Mouse (Mus musculus): Measurements from ENCODE around the gene 4931409K22Rik. TPM values are rescaled to one million over a fixed set of nuclear protein-coding genes. Genes with fewer than 3 reads are reported as not detected.

4931409K22Rik gene
- polyA plus RNA-seq, 1 experiment from 2014 or later, result not detected

- H3K36me3 ChIP-seq (ENCODE audit: control insufficient read depth, insufficient read depth, low read length), result no peaks in the 10 kb centered on the region
- ATAC-seq (ENCODE audit: low read depth) (peak; percentile 57), DNase-seq (ENCODE audit: low spot score) (peak; percentile 89)
- H3K4me3 ChIP-seq (ENCODE audit: low read depth, low read length), result peak overlapping the region; percentile 57
- H3K9ac ChIP-seq (ENCODE audit: low read depth, low read length), result peak overlapping the region; percentile 89
- peak overlapping the region; percentile 94 for H3K4me2 ChIP-seq (ENCODE audit: low read depth, low read length)
- peaks cover 57% of the 10 kb centered on the region for H3K4me1 ChIP-seq (ENCODE audit: control insufficient read depth, insufficient read depth, low read length)
- H3K9me3 ChIP-seq (ENCODE audit: control insufficient read depth, low read length), result no peaks in the 10 kb centered on the region
- under 1% methylated on average over 68 of the region's 73 CpGs for WGBS
- H3K27ac ChIP-seq (replicated peaks; ENCODE audit: low read depth, low read length), result peak overlapping the region; percentile 100
- no peaks in the 10 kb centered on the region for H3K27me3 ChIP-seq (replicated peaks; ENCODE audit: control insufficient read depth, insufficient read depth, low read length)
Observed at GRCm38 (mm10) chr5:24601911-24602750, 45.5 kb upstream of the 4931409K22Rik start.

GRCm38 (mm10) chr5:24601071-24601835 is 44.6 kb upstream of the 4931409K22Rik start:
- 0 out of 2 replicates have a peak, but pooled peaks cover under 1% of the 10 kb centered on the region for H3K36me3 ChIP-seq (ENCODE audit: control insufficient read depth, insufficient read depth, low read length)
- H3K9ac ChIP-seq (ENCODE audit: low read depth, low read length), result peak overlapping the region; percentile 89
- H3K9me3 ChIP-seq (ENCODE audit: control insufficient read depth, low read length), result no peaks in the 10 kb centered on the region
- ATAC-seq (ENCODE audit: low read depth) (peak; percentile 16; the same call in 1 of the 2 replicates), DNase-seq (ENCODE audit: low spot score) (peak; percentile 54)
- H3K4me2 ChIP-seq (ENCODE audit: low read depth, low read length), result peak overlapping the region; percentile 94
- peak overlapping the region; percentile 100 for H3K27ac ChIP-seq (replicated peaks; ENCODE audit: low read depth, low read length)
- peaks cover 54% of the 10 kb centered on the region for H3K4me1 ChIP-seq (ENCODE audit: control insufficient read depth, insufficient read depth, low read length)
- peak overlapping the region; percentile 57 for H3K4me3 ChIP-seq (ENCODE audit: low read depth, low read length)
- no peaks in the 10 kb centered on the region for H3K27me3 ChIP-seq (replicated peaks; ENCODE audit: control insufficient read depth, insufficient read depth, low read length)
- 2% methylated on average over 9 of the region's 33 CpGs for WGBS

- ATAC-seq (ENCODE audit: low read depth) (no peak), DNase-seq (ENCODE audit: low spot score) (peak; percentile 84)
- Histone ChIP-seq H3K36me3 (ENCODE audit: control insufficient read depth, insufficient read depth, low read length) (peaks cover 10% of the 10 kb centered on the region), H3K4me3 (ENCODE audit: low read depth, low read length) (peak overlapping the region; percentile 57; the same call in 1 of the 2 replicates), H3K9me3 (ENCODE audit: control insufficient read depth, low read length) (no peaks in the 10 kb centered on the region), H3K4me2 (ENCODE audit: low read depth, low read length) (peak overlapping the region; percentile 94), H3K4me1 (ENCODE audit: control insufficient read depth, insufficient read depth, low read length) (peaks cover 43% of the 10 kb centered on the region), H3K27me3 (replicated peaks; ENCODE audit: control insufficient read depth, insufficient read depth, low read length) (no peaks in the 10 kb centered on the region), H3K27ac (replicated peaks; ENCODE audit: low read depth, low read length) (no peak overlapping the region; the same call in 1 of the 2 replicates), H3K9ac (ENCODE audit: low read depth, low read length) (no peak overlapping the region)
- 80% methylated on average over 2 of the region's 2 CpGs for WGBS
Observed at GRCm38 (mm10) chr5:24600236-24600635, 43.6 kb upstream of the 4931409K22Rik start.

GRCm38 (mm10) chr5:24599137-24599536 is 42.5 kb upstream of the 4931409K22Rik start:
- H3K36me3 ChIP-seq (ENCODE audit: control insufficient read depth, insufficient read depth, low read length), result peaks cover 21% of the 10 kb centered on the region
- peak overlapping the region; percentile 97 for H3K4me2 ChIP-seq (ENCODE audit: low read depth, low read length)
- DNase-seq (ENCODE audit: low spot score) (no peak), ATAC-seq (ENCODE audit: low read depth) (no peak)
- no peak overlapping the region for H3K27ac ChIP-seq (replicated peaks; ENCODE audit: low read depth, low read length)
- no peaks in the 10 kb centered on the region for H3K9me3 ChIP-seq (ENCODE audit: control insufficient read depth, low read length)
- H3K27me3 ChIP-seq (replicated peaks; ENCODE audit: control insufficient read depth, insufficient read depth, low read length), result no peaks in the 10 kb centered on the region
- peaks cover 40% of the 10 kb centered on the region for H3K4me1 ChIP-seq (ENCODE audit: control insufficient read depth, insufficient read depth, low read length)
- peak overlapping the region; percentile 53 for H3K4me3 ChIP-seq (ENCODE audit: low read depth, low read length)
- WGBS, result 14% methylated on average over 8 of the region's 8 CpGs
- peak overlapping the region; percentile 72 for H3K9ac ChIP-seq (ENCODE audit: low read depth, low read length)

- Histone ChIP-seq H3K4me2 (ENCODE audit: low read depth, low read length) (peak overlapping the region; percentile 97), H3K9ac (ENCODE audit: low read depth, low read length) (peak overlapping the region; percentile 72), H3K4me3 (ENCODE audit: low read depth, low read length) (peak overlapping the region; percentile 53), H3K4me1 (ENCODE audit: control insufficient read depth, insufficient read depth, low read length) (peaks cover 34% of the 10 kb centered on the region), H3K9me3 (ENCODE audit: control insufficient read depth, low read length) (no peaks in the 10 kb centered on the region), H3K27me3 (replicated peaks; ENCODE audit: control insufficient read depth, insufficient read depth, low read length) (no peaks in the 10 kb centered on the region), H3K36me3 (ENCODE audit: control insufficient read depth, insufficient read depth, low read length) (peaks cover 27% of the 10 kb centered on the region), H3K27ac (replicated peaks; ENCODE audit: low read depth, low read length) (no peak overlapping the region)
- 1% methylated on average over 21 of the region's 41 CpGs for WGBS
- ATAC-seq (ENCODE audit: low read depth), result 0 out of 2 replicates have a peak, but pooled peaks have one; percentile 5
- peak; percentile 57 for DNase-seq (ENCODE audit: low spot score)
Observed at GRCm38 (mm10) chr5:24598570-24599006, 42.0 kb upstream of the 4931409K22Rik start.

- Histone ChIP-seq H3K4me1 (ENCODE audit: control insufficient read depth, insufficient read depth, low read length) (peaks cover 29% of the 10 kb centered on the region), H3K27me3 (replicated peaks; ENCODE audit: control insufficient read depth, insufficient read depth, low read length) (no peaks in the 10 kb centered on the region)
Observed at GRCm38 (mm10) chr5:24597901-24598569, 41.4 kb upstream of the 4931409K22Rik start.

GRCm38 (mm10) chr5:24597221-24597728 is 40.7 kb upstream of the 4931409K22Rik start:
- Histone ChIP-seq H3K36me3 (ENCODE audit: control insufficient read depth, insufficient read depth, low read length) (peaks cover 40% of the 10 kb centered on the region), H3K4me2 (ENCODE audit: low read depth, low read length) (0 out of 2 replicates have a peak overlapping the region, but pooled peaks have one; percentile 11), H3K4me1 (ENCODE audit: control insufficient read depth, insufficient read depth, low read length) (peaks cover 26% of the 10 kb centered on the region), H3K27ac (replicated peaks; ENCODE audit: low read depth, low read length) (no peak overlapping the region; the same call in 1 of the 2 replicates), H3K9me3 (ENCODE audit: control insufficient read depth, low read length) (no peaks in the 10 kb centered on the region), H3K27me3 (replicated peaks; ENCODE audit: control insufficient read depth, insufficient read depth, low read length) (no peaks in the 10 kb centered on the region), H3K4me3 (ENCODE audit: low read depth, low read length) (no peak overlapping the region), H3K9ac (ENCODE audit: low read depth, low read length) (no peak overlapping the region)
- DNase-seq (ENCODE audit: low spot score) (peak; percentile 83), ATAC-seq (ENCODE audit: low read depth) (peak; percentile 20; the same call in 1 of the 2 replicates)
- WGBS, result 51% methylated on average over 2 of the region's 2 CpGs

More at GRCm38 (mm10) chr5:24597901-24598569, 41.4 kb upstream of the 4931409K22Rik start:
- Histone ChIP-seq H3K4me3 (ENCODE audit: low read depth, low read length) (peak overlapping the region; percentile 53), H3K27ac (replicated peaks; ENCODE audit: low read depth, low read length) (no peak overlapping the region), H3K36me3 (ENCODE audit: control insufficient read depth, insufficient read depth, low read length) (peaks cover 32% of the 10 kb centered on the region), H3K9me3 (ENCODE audit: control insufficient read depth, low read length) (no peaks in the 10 kb centered on the region), H3K9ac (ENCODE audit: low read depth, low read length) (peak overlapping the region; percentile 72), H3K4me2 (ENCODE audit: low read depth, low read length) (peak overlapping the region; percentile 97)
- DNase-seq (ENCODE audit: low spot score), result no peak
- no peak for ATAC-seq (ENCODE audit: low read depth)
- 22% methylated on average over 12 of the region's 15 CpGs for WGBS

Data from embryonic facial prominence, embryonic 14.5 days (tissue).